Mouse (Mus musculus) cerebellum, postnatal 36 days (tissue): ENCODE data around the gene Lrrc34.

Source experiments
- DNase-seq, 2 experiments: peaks; one replicate each; pipeline ENCODE4 v3.0.0; 2021 to 2022; ENCODE audit warnings: mixed read lengths in 2 of 2

The Lrrc34 gene

GRCm38 (mm10) chr3:30647440-30648090 is at the start of gene Lrrc34:
Lrrc34 (minus strand) TSS chr3:30647869.
- no peak for DNase-seq

- peak; percentile 63 to 67 for DNase-seq
These were observed 48.7 kb upstream of the Lrrc34 start for GRCm38 (mm10) chr3:30696346-30696745.

- DNase-seq: no peak
These were observed 48.0 kb upstream of the Lrrc34 start for GRCm38 (mm10) chr3:30695661-30696060.

- DNase-seq: no peak
These were observed 43.3 kb upstream of the Lrrc34 start for GRCm38 (mm10) chr3:30690976-30691375.

GRCm38 (mm10) chr3:30687216-30687615 is 39.5 kb upstream of the Lrrc34 start:
- DNase-seq: no peak

GRCm38 (mm10) chr3:30683190-30683589 is 35.5 kb upstream of the Lrrc34 start:
- DNase-seq: no peak

- no peak for DNase-seq
These were observed 10.8 kb upstream of the Lrrc34 start for GRCm38 (mm10) chr3:30658486-30658885.

GRCm38 (mm10) chr3:30655937-30656336 is 8.3 kb upstream of the Lrrc34 start:
- DNase-seq: no peak

- DNase-seq: peak; percentile 6 to 9
These were observed 2.6 kb upstream of the Lrrc34 start for GRCm38 (mm10) chr3:30650062-30650841.

GRCm38 (mm10) chr3:30648466-30648865 is 797 bp upstream of the Lrrc34 start:
- DNase-seq: no peak

- DNase-seq: no peak
These were observed 908 bp downstream of the Lrrc34 start for GRCm38 (mm10) chr3:30646761-30647160.

- DNase-seq: no peak
These were observed 3.5 kb downstream of the Lrrc34 start, which contains the start of gene Lrriq4 for GRCm38 (mm10) chr3:30644207-30644606. Lrriq4 (plus strand) TSS chr3:30644507.

- DNase-seq: no peak
These were observed 12.0 kb downstream of the Lrrc34 start for GRCm38 (mm10) chr3:30635629-30636028.

GRCm38 (mm10) chr3:30633681-30634080 is 14.0 kb downstream of the Lrrc34 start:
- DNase-seq: no peak

- no peak for DNase-seq
These were observed 27.5 kb downstream of the Lrrc34 start for GRCm38 (mm10) chr3:30620132-30620531.

GRCm38 (mm10) chr3:30610930-30611329 is 36.7 kb downstream of the Lrrc34 start:
- DNase-seq: no peak

GRCm38 (mm10) chr3:30608999-30609398 is 38.7 kb downstream of the Lrrc34 start:
- DNase-seq: no peak

GRCm38 (mm10) chr3:30603256-30603655 is 44.4 kb downstream of the Lrrc34 start:
- DNase-seq: no peak

- DNase-seq: no peak
These were observed 45.0 kb downstream of the Lrrc34 start for GRCm38 (mm10) chr3:30602740-30603098.

- DNase-seq: peak; percentile 96 to 99
These were observed 45.5 kb downstream of the Lrrc34 start, which contains the start of gene Mynn for GRCm38 (mm10) chr3:30602065-30602739. Mynn (plus strand) TSS chr3:30602065.

GRCm38 (mm10) chr3:30601610-30602064 is 46.0 kb downstream of the Lrrc34 start:
- DNase-seq: no peak

- DNase-seq: peak; percentile 87 to 97
These were observed 46.5 kb downstream of the Lrrc34 start for GRCm38 (mm10) chr3:30601175-30601574.

- DNase-seq: peak; percentile 42 to 60
These were observed 47.0 kb downstream of the Lrrc34 start for GRCm38 (mm10) chr3:30600717-30601116.
